Mouse (Mus musculus): ENCODE measurements around the gene Carmil1.

GRCm38 (mm10) chr13:24202314-24202713 lies 78.3 kb downstream of the Carmil1 start:
- TF ChIP-seq TAL1 (IDR thresholded peaks at IDR 0.05; ENCODE audit: low read length) (no peak), CTCF (IDR thresholded peaks at IDR 0.05 in 2 of 3, conservative IDR thresholded peaks at IDR 0.05 in 1 of 3; ENCODE audit: control insufficient read depth in 1 of 3, insufficient read depth in 1 of 3, low read depth in 2 of 3, low read length in 3 of 3, poor library complexity in 1 of 3, severe bottlenecking in 1 of 3) (no peak), CHD2 (IDR thresholded peaks at IDR 0.05; ENCODE audit: low read length) (no peak), BHLHE40 (IDR thresholded peaks at IDR 0.05; ENCODE audit: borderline replicate concordance, low read depth, low read length) (no peak), NRF1 (IDR thresholded peaks at IDR 0.05; ENCODE audit: insufficient read depth, low read depth, low read length, poor library complexity, severe bottlenecking) (no peak), ZKSCAN1 (IDR thresholded peaks at IDR 0.05; ENCODE audit: low read depth, low read length) (no peak), JUND (IDR thresholded peaks at IDR 0.05; ENCODE audit: low read depth, low read length) (no peak), CHD1 (IDR thresholded peaks at IDR 0.05; ENCODE audit: low read depth, low read length) (no peak), SIN3A (IDR thresholded peaks at IDR 0.05; ENCODE audit: low read length) (no peak), MAZ (IDR thresholded peaks at IDR 0.05; ENCODE audit: low read depth, low read length) (no peak), EP300 (IDR thresholded peaks at IDR 0.05; ENCODE audit: low read depth in 1 of 2, low read length in 2 of 2) (no peak)

Data from MEL (cell line).